Mouse (Mus musculus) c-Kit-positive CD71-negative TER-119-negative erythroid progenitor cells, embryonic 14.5 days (primary cell): Measurements from ENCODE around the gene Themis.

Source experiments
- DNase-seq: peaks from one replicate; pipeline ENCODE4 v3.0.0-alpha.2; 2013; ENCODE audit warnings: low read depth

Gene Themis

GRCm38 (mm10) chr10:28805160-28805559, 137.0 kb downstream of the Themis start:
- DNase-seq = no peak

- no peak for DNase-seq
These were observed 143.9 kb downstream of the Themis start for GRCm38 (mm10) chr10:28811928-28812570.

- DNase-seq = no peak
These were observed 144.4 kb downstream of the Themis start for GRCm38 (mm10) chr10:28812571-28812936.

GRCm38 (mm10) chr10:28816160-28816559, 148.0 kb downstream of the Themis start:
- DNase-seq = no peak

- DNase-seq = no peak
These were observed 154.2 kb downstream of the Themis start for GRCm38 (mm10) chr10:28822320-28822719.

GRCm38 (mm10) chr10:28842605-28843004, 174.4 kb downstream of the Themis start:
- no peak for DNase-seq

- peak; percentile 28 for DNase-seq
These were observed 175.9 kb downstream of the Themis start for GRCm38 (mm10) chr10:28843755-28844717.

GRCm38 (mm10) chr10:28856154-28856553, 188.0 kb downstream of the Themis start:
- no peak for DNase-seq

- no peak for DNase-seq
These were observed 202.6 kb downstream of the Themis start for GRCm38 (mm10) chr10:28870580-28871354.

GRCm38 (mm10) chr10:28874605-28875004, 206.4 kb downstream of the Themis start:
- no peak for DNase-seq

GRCm38 (mm10) chr10:28887643-28888042, 219.5 kb downstream of the Themis start:
- no peak for DNase-seq

- no peak for DNase-seq
These were observed 222.7 kb downstream of the Themis start for GRCm38 (mm10) chr10:28890886-28891285.

- no peak for DNase-seq
These were observed 230.2 kb downstream of the Themis start for GRCm38 (mm10) chr10:28898351-28898750.
